Mouse (Mus musculus): ENCODE measurements at regions not wholly inside any gene's neighbourhood (a gene's known extent, or its start where the extent isn't known, plus 50 kb on each side); places are given as distances from the start of the nearest gene placed in this dataset.

- POLR2A ChIA-PET: no interaction called here
- in situ Hi-C loops (cut with MboI; ENCODE audit: low pct_unique_long_range_greater_than_20kb): no loop called here
- no peak for TF ChIP-seq CTCF (IDR thresholded peaks at IDR 0.05)
- DNase-seq (ENCODE audit: low read depth, low spot score) (no peak), ATAC-seq (no peak)
- CTCF ChIA-PET: interaction anchor here (0.8 to 1.6 kb wide), 3 partner anchors 17 to 149 kb away, joined by 3 read pairs; no protein-coding TSS in a partner anchor
- no peaks in the 10 kb centered on the region for H3K27me3 ChIP-seq
Observed at GRCm38 (mm10) chr13:52061881-52062280, 215.4 kb downstream of the Gadd45g start.

GRCm38 (mm10) chr13:52062576-52062975, 216.1 kb downstream of the Gadd45g start:
- no peak for TF ChIP-seq CTCF (IDR thresholded peaks at IDR 0.05)
- POLR2A ChIA-PET: no interaction called here
- in situ Hi-C loops (cut with MboI; ENCODE audit: low pct_unique_long_range_greater_than_20kb): no loop called here
- no peak for ATAC-seq
- CTCF ChIA-PET: interaction anchor here (0.8 to 1.6 kb wide), 2 partner anchors 17 to 87 kb away, joined by 3 read pairs; no protein-coding TSS in a partner anchor
- no peaks in the 10 kb centered on the region for H3K27me3 ChIP-seq
- DNase-seq (ENCODE audit: low read depth, low spot score): no peak

- in situ Hi-C loops (cut with MboI; ENCODE audit: low pct_unique_long_range_greater_than_20kb): no loop called here
- DNase-seq (ENCODE audit: low read depth, low spot score): no peak
- TF ChIP-seq CTCF (IDR thresholded peaks at IDR 0.05): no peak
- ATAC-seq: no peak
- CTCF ChIA-PET: interaction anchor here (1.4 to 1.7 kb wide), 2 partner anchors 20 to 213 kb away, joined by 3 read pairs; no protein-coding TSS in a partner anchor
- POLR2A ChIA-PET: interaction anchor here (0.6 kb wide), 1 partner anchor 59 kb away, joined by 5 read pairs; no protein-coding TSS in a partner anchor
- no peaks in the 10 kb centered on the region for H3K27me3 ChIP-seq
Observed at GRCm38 (mm10) chr13:52065274-52065673, 218.8 kb downstream of the Gadd45g start.

GRCm38 (mm10) chr13:52065720-52066119, 219.2 kb downstream of the Gadd45g start:
- no peak for DNase-seq (ENCODE audit: low read depth, low spot score)
- CTCF ChIA-PET: no interaction called here
- POLR2A ChIA-PET: no interaction called here
- TF ChIP-seq CTCF (IDR thresholded peaks at IDR 0.05): no peak
- in situ Hi-C loops (cut with MboI; ENCODE audit: low pct_unique_long_range_greater_than_20kb): no loop called here
- ATAC-seq: no peak
- H3K27me3 ChIP-seq: no peaks in the 10 kb centered on the region

GRCm38 (mm10) chr13:52067048-52067447, 220.6 kb downstream of the Gadd45g start:
- no peaks in the 10 kb centered on the region for H3K27me3 ChIP-seq
- in situ Hi-C loops (cut with MboI; ENCODE audit: low pct_unique_long_range_greater_than_20kb): no loop called here
- DNase-seq (ENCODE audit: low read depth, low spot score) (no peak), ATAC-seq (no peak)
- CTCF ChIA-PET: interaction anchor here (0.9 kb wide), 1 partner anchor 38 kb away, joined by 3 read pairs; no protein-coding TSS in a partner anchor
- POLR2A ChIA-PET: no interaction called here
- no peak for TF ChIP-seq CTCF (IDR thresholded peaks at IDR 0.05)

- ATAC-seq: no peak
- in situ Hi-C loops (cut with MboI; ENCODE audit: low pct_unique_long_range_greater_than_20kb): no loop called here
- CTCF ChIA-PET: no interaction called here
- no peaks in the 10 kb centered on the region for H3K27me3 ChIP-seq
- DNase-seq (ENCODE audit: low read depth, low spot score): no peak
- no peak for TF ChIP-seq CTCF (IDR thresholded peaks at IDR 0.05)
- POLR2A ChIA-PET: no interaction called here
Observed at GRCm38 (mm10) chr13:52068886-52069439, 222.5 kb downstream of the Gadd45g start.

- in situ Hi-C loops (cut with MboI; ENCODE audit: low pct_unique_long_range_greater_than_20kb): no loop called here
- ATAC-seq (no peak), DNase-seq (ENCODE audit: low read depth, low spot score) (no peak)
- POLR2A ChIA-PET: no interaction called here
- no peak for TF ChIP-seq CTCF (IDR thresholded peaks at IDR 0.05)
- CTCF ChIA-PET: no interaction called here
- no peaks in the 10 kb centered on the region for H3K27me3 ChIP-seq
Observed at GRCm38 (mm10) chr13:52069714-52070113, 223.2 kb downstream of the Gadd45g start.

- in situ Hi-C loops (cut with MboI; ENCODE audit: low pct_unique_long_range_greater_than_20kb): no loop called here
- DNase-seq (ENCODE audit: low read depth, low spot score) (no peak), ATAC-seq (no peak)
- no peak for TF ChIP-seq CTCF (IDR thresholded peaks at IDR 0.05)
- POLR2A ChIA-PET: no interaction called here
- CTCF ChIA-PET: no interaction called here
- H3K27me3 ChIP-seq: no peaks in the 10 kb centered on the region
Observed at GRCm38 (mm10) chr13:52070731-52071663, 224.5 kb downstream of the Gadd45g start.

- in situ Hi-C loops (cut with MboI; ENCODE audit: low pct_unique_long_range_greater_than_20kb): no loop called here
- no peak for TF ChIP-seq CTCF (IDR thresholded peaks at IDR 0.05)
- H3K27me3 ChIP-seq: no peaks in the 10 kb centered on the region
- DNase-seq (ENCODE audit: low read depth, low spot score) (no peak), ATAC-seq (no peak)
- ChIA-PET POLR2A (interaction anchor here (0.9 kb wide), 1 partner anchor 229 kb away, joined by 3 read pairs; no protein-coding TSS in a partner anchor), CTCF (interaction anchor here (0.9 kb wide), 1 partner anchor 12 kb away, joined by 3 read pairs; no protein-coding TSS in a partner anchor)
Observed at GRCm38 (mm10) chr13:52077616-52078015, 231.1 kb downstream of the Gadd45g start.

GRCm38 (mm10) chr13:52078561-52078960, 232.1 kb downstream of the Gadd45g start:
- TF ChIP-seq CTCF (IDR thresholded peaks at IDR 0.05): no peak
- POLR2A ChIA-PET: interaction anchor here (0.9 to 1.1 kb wide), 2 partner anchors 14 to 230 kb away, joined by 3 to 4 read pairs; no protein-coding TSS in a partner anchor
- CTCF ChIA-PET: interaction anchor here (1.1 to 2.5 kb wide), 5 partner anchors 17 to 234 kb away, joined by 3 to 9 read pairs (median 4); no protein-coding TSS in a partner anchor
- in situ Hi-C loops (cut with MboI; ENCODE audit: low pct_unique_long_range_greater_than_20kb): no loop called here
- DNase-seq (ENCODE audit: low read depth, low spot score) (no peak), ATAC-seq (no peak)
- H3K27me3 ChIP-seq: no peaks in the 10 kb centered on the region

All from Patski (cell line).